Mouse (Mus musculus) embryonic facial prominence, embryonic 11.5 days (tissue): ENCODE data around the gene Tspear. TPM values are rescaled to one million over a fixed set of nuclear protein-coding genes. Genes with fewer than 3 reads are reported as not detected.

Source experiments
- ATAC-seq: fragments of 200-750 bp; cut with Nextera tagmentation; replicated peaks from 2 replicates; pipeline ENCODE4 v1.8.0; 2017; ENCODE audit warnings: low read depth; ENCODE audit not compliant: insufficient number of reproducible peaks, low FRiP score, low TSS enrichment
- DNase-seq: peaks from one replicate; pipeline ENCODE4 v3.0.0-alpha.2; 2015; ENCODE audit warnings: low spot score
- H3K27ac ChIP-seq: fragments of 300-500 bp; sonication (generic); replicated peaks from 2 replicates; pipeline ENCODE4 v1.5.1; 2014; ENCODE audit warnings: mild to moderate bottlenecking, low read depth, low read length, control low read depth
- H3K27me3 ChIP-seq: fragments of 300-500 bp; sonication (generic); 2 replicates; pipeline ENCODE4 v1.6.1; 2014; ENCODE audit warnings: mild to moderate bottlenecking, low read length, moderate library complexity, mixed read lengths; ENCODE audit not compliant: control insufficient read depth, insufficient read depth
- H3K36me3 ChIP-seq: fragments of 300-500 bp; sonication (generic); replicated peaks from 2 replicates; pipeline ENCODE4 v1.6.1; 2014; ENCODE audit warnings: low read depth, mild to moderate bottlenecking, low read length, moderate library complexity, mixed read lengths; ENCODE audit not compliant: control insufficient read depth, insufficient read depth
- H3K4me1 ChIP-seq: fragments of 300-500 bp; sonication (generic); 2 replicates; pipeline ENCODE4 v1.6.1; 2014; ENCODE audit warnings: low read length, mixed read lengths; ENCODE audit not compliant: control insufficient read depth, insufficient read depth
- H3K4me2 ChIP-seq: fragments of 300-500 bp; sonication (generic); 2 replicates; pipeline ENCODE4 v1.6.1; 2014; ENCODE audit warnings: low read depth, mild to moderate bottlenecking, control low read depth, low read length, moderate library complexity
- H3K4me3 ChIP-seq: fragments of 300-500 bp; sonication (generic); 2 replicates; pipeline ENCODE4 v1.5.1; 2014; ENCODE audit warnings: low read depth, low read length, control low read depth
- H3K9ac ChIP-seq: fragments of 300-500 bp; sonication (generic); replicated peaks from 2 replicates; pipeline ENCODE4 v1.6.1; 2014; ENCODE audit warnings: mild to moderate bottlenecking, control low read depth, low read length
- H3K9me3 ChIP-seq: fragments of 300-500 bp; sonication (generic); replicated peaks from 2 replicates; pipeline ENCODE4 v1.6.1; 2016; ENCODE audit warnings: mild to moderate bottlenecking, low read length, inconsistent platforms, mixed read lengths; ENCODE audit not compliant: control insufficient read depth
- WGBS: fragments of 180-500 bp; shearing (Covaris S2); extraction: QIAGEN DNeasy Blood & Tissue Kit; methylation state at CpG from one replicate; pipeline ENCODE4 v1.1.7; 2014; 5-methylcytosine and 5-hydroxymethylcytosine counted together
- polyA plus RNA-seq: library from polyadenylated mRNA; unstranded; fragments of >200 nt; fragmentation: Nextera tagmentation; extraction: Ambion mirVana; gene quantifications from 2 replicates; pipeline ENCODE4 v1.2.1, GENCODE M21; 2014

The Tspear gene
- polyA plus RNA-seq, 1 experiment from 2014 or later = 0.39 TPM

- H3K9ac ChIP-seq = no peak overlapping the region
- no peaks in the 10 kb centered on the region for H3K9me3 ChIP-seq
- no peak overlapping the region for H3K4me2 ChIP-seq
- 54% methylated on average over 43 of the region's 43 CpGs for WGBS
- H3K27ac ChIP-seq = no peak overlapping the region
- no peaks in the 10 kb centered on the region for H3K4me1 ChIP-seq
- ATAC-seq (no peak), DNase-seq (no peak)
- no peaks in the 10 kb centered on the region for H3K36me3 ChIP-seq
- H3K27me3 ChIP-seq = no peaks in the 10 kb centered on the region
- H3K4me3 ChIP-seq = no peak overlapping the region
Observed at GRCm38 (mm10) chr10:77663949-77664665, 22.3 kb upstream of the Tspear start.

GRCm38 (mm10) chr10:77666342-77666741 is 20.0 kb upstream of the Tspear start:
- H3K4me1 ChIP-seq = no peaks in the 10 kb centered on the region
- H3K4me2 ChIP-seq = no peak overlapping the region
- DNase-seq (no peak), ATAC-seq (no peak)
- WGBS = 83% methylated on average over 8 of the region's 8 CpGs
- no peak overlapping the region for H3K9ac ChIP-seq
- no peaks in the 10 kb centered on the region for H3K9me3 ChIP-seq
- H3K4me3 ChIP-seq = no peak overlapping the region
- H3K27ac ChIP-seq = no peak overlapping the region
- no peaks in the 10 kb centered on the region for H3K27me3 ChIP-seq
- no peaks in the 10 kb centered on the region for H3K36me3 ChIP-seq

- Histone ChIP-seq H3K36me3 (no peaks in the 10 kb centered on the region), H3K27me3 (no peaks in the 10 kb centered on the region), H3K9me3 (no peaks in the 10 kb centered on the region), H3K4me1 (no peaks in the 10 kb centered on the region), H3K4me2 (no peak overlapping the region), H3K4me3 (no peak overlapping the region), H3K9ac (no peak overlapping the region), H3K27ac (no peak overlapping the region)
- 90% methylated on average over 4 of the region's 4 CpGs for WGBS
- DNase-seq (no peak), ATAC-seq (no peak)
Observed at GRCm38 (mm10) chr10:77667402-77667801, 19.0 kb upstream of the Tspear start.

- no peak overlapping the region for H3K4me2 ChIP-seq
- H3K4me3 ChIP-seq = no peak overlapping the region
- ATAC-seq (no peak), DNase-seq (no peak)
- H3K27me3 ChIP-seq = no peaks in the 10 kb centered on the region
- no peak overlapping the region for H3K27ac ChIP-seq
- H3K4me1 ChIP-seq = no peaks in the 10 kb centered on the region
- H3K9ac ChIP-seq = no peak overlapping the region
- WGBS = 74% methylated on average over 4 of the region's 4 CpGs
- no peaks in the 10 kb centered on the region for H3K9me3 ChIP-seq
- H3K36me3 ChIP-seq = no peaks in the 10 kb centered on the region
Observed at GRCm38 (mm10) chr10:77670710-77671109, 15.7 kb upstream of the Tspear start.

GRCm38 (mm10) chr10:77671519-77671918 is 14.8 kb upstream of the Tspear start:
- WGBS = 80% methylated on average over 4 of the region's 4 CpGs
- ATAC-seq (no peak), DNase-seq (no peak)
- H3K27me3 ChIP-seq = no peaks in the 10 kb centered on the region
- no peak overlapping the region for H3K27ac ChIP-seq
- no peak overlapping the region for H3K4me2 ChIP-seq
- no peak overlapping the region for H3K4me3 ChIP-seq
- H3K9me3 ChIP-seq = no peaks in the 10 kb centered on the region
- H3K4me1 ChIP-seq = no peaks in the 10 kb centered on the region
- H3K36me3 ChIP-seq = no peaks in the 10 kb centered on the region
- H3K9ac ChIP-seq = no peak overlapping the region

GRCm38 (mm10) chr10:77673765-77674164 is 12.6 kb upstream of the Tspear start:
- no peak for DNase-seq
- H3K4me1 ChIP-seq = no peaks in the 10 kb centered on the region; the same call in 1 of the 2 replicates
- no peak overlapping the region for H3K9ac ChIP-seq
- H3K36me3 ChIP-seq = no peaks in the 10 kb centered on the region
- no peak overlapping the region for H3K4me3 ChIP-seq
- WGBS = 58% methylated on average over 13 of the region's 13 CpGs
- ATAC-seq = no peak
- H3K27me3 ChIP-seq = peaks cover 15% of the 10 kb centered on the region
- no peak overlapping the region for H3K27ac ChIP-seq
- no peak overlapping the region for H3K4me2 ChIP-seq
- no peaks in the 10 kb centered on the region for H3K9me3 ChIP-seq

- ATAC-seq (peak; percentile 61; the same call in 1 of the 2 replicates), DNase-seq (peak; percentile 63)
- no peaks in the 10 kb centered on the region for H3K36me3 ChIP-seq
- H3K9ac ChIP-seq = peak overlapping the region; percentile 37; the same call in 1 of the 2 replicates
- no peaks in the 10 kb centered on the region; the same call in 1 of the 2 replicates for H3K4me1 ChIP-seq
- peak overlapping the region; percentile 34 for H3K4me3 ChIP-seq
- WGBS = under 1% methylated on average over 35 of the region's 35 CpGs
- H3K4me2 ChIP-seq = peak overlapping the region; percentile 80
- no peak overlapping the region for H3K27ac ChIP-seq
- peaks cover 15% of the 10 kb centered on the region for H3K27me3 ChIP-seq
- no peaks in the 10 kb centered on the region for H3K9me3 ChIP-seq
Observed at GRCm38 (mm10) chr10:77677562-77677961, 8.8 kb upstream of the Tspear start.

- Histone ChIP-seq H3K9ac (no peak overlapping the region), H3K36me3 (no peaks in the 10 kb centered on the region), H3K4me2 (no peak overlapping the region), H3K9me3 (no peaks in the 10 kb centered on the region), H3K27ac (no peak overlapping the region), H3K4me3 (no peak overlapping the region), H3K27me3 (peaks cover 28% of the 10 kb centered on the region), H3K4me1 (peaks cover 2% of the 10 kb centered on the region)
- no peak for ATAC-seq
- no peak for DNase-seq
- 73% methylated on average over 7 of the region's 7 CpGs for WGBS
Observed at GRCm38 (mm10) chr10:77682994-77683393, 3.4 kb upstream of the Tspear start.
